Mouse (Mus musculus): Measurements from ENCODE around the gene Tmem79.
"Not testable (repeated sequence)": the region's sequence is repeated elsewhere in the genome, so short reads cannot be mapped to it uniquely, and the experiment has no call there.

The Tmem79 gene

GRCm38 (mm10) chr3:88285565-88285895 is 50.4 kb downstream of the Tmem79 start:
- not testable (repeated sequence) for DNase-seq (ENCODE audit: low read depth, low spot score)

GRCm38 (mm10) chr3:88284815-88285564 is 51.0 kb downstream of the Tmem79 start:
- not testable (repeated sequence) for DNase-seq (ENCODE audit: low read depth, low spot score)

GRCm38 (mm10) chr3:88281141-88281916 is 54.6 kb downstream of the Tmem79 start:
- not testable (repeated sequence) for DNase-seq (ENCODE audit: low read depth, low spot score)

- DNase-seq (ENCODE audit: low read depth, low spot score): no peak
These were observed 55.9 kb downstream of the Tmem79 start for GRCm38 (mm10) chr3:88280035-88280434.

Data from A20 (cell line).